Mouse (Mus musculus) liver, embryonic 14.5 days (tissue): Measurements from ENCODE around the gene 1700021F07Rik. TPM values are rescaled to one million over a fixed set of nuclear protein-coding genes. Genes with fewer than 3 reads are reported as not detected.

ENCODE experiments used
- ATAC-seq: fragments of 200-750 bp; cut with Nextera tagmentation; 2 replicates; pipeline ENCODE4 v1.8.0; 2017; ENCODE audit warnings: moderate number of reproducible peaks, mild to moderate bottlenecking, moderate library complexity; ENCODE audit not compliant: insufficient read depth
- DNase-seq, 3 experiments: peaks; one replicate each; pipeline ENCODE4 v3.0.0-alpha.2; 2012 to 2013; ENCODE audit warnings: low read depth in 3 of 3, low spot score in 3 of 3
- H3K27ac ChIP-seq: fragments of 300-500 bp; sonication (generic); 2 replicates; pipeline ENCODE4 v1.5.1; 2014; ENCODE audit warnings: moderate library complexity, mild to moderate bottlenecking, control low read depth, inconsistent platforms
- H3K27me3 ChIP-seq: fragments of 300-500 bp; sonication (generic); 2 replicates; pipeline ENCODE4 v1.6.1; 2014; ENCODE audit warnings: mild to moderate bottlenecking, low read length, moderate library complexity; ENCODE audit not compliant: control insufficient read depth, insufficient read depth
- H3K36me3 ChIP-seq: fragments of 300-500 bp; sonication (generic); replicated peaks from 2 replicates; pipeline ENCODE4 v1.6.1; 2014; ENCODE audit warnings: low read depth; ENCODE audit not compliant: control insufficient read depth, insufficient read depth
- H3K4me1 ChIP-seq, 2 experiments: fragments of 200-500 bp in 1 of 2; fragments of 300-500 bp in 1 of 2; sonication (generic) in 1 of 2; replicated peaks; 2 replicates each; pipeline ENCODE4 v1.6.1; 2012 to 2014; ENCODE audit warnings: antibody characterized with exemption in 1 of 2, inconsistent platforms in 1 of 2, low read length in 1 of 2; ENCODE audit not compliant: control insufficient read depth in 2 of 2, insufficient read depth in 2 of 2
- H3K4me2 ChIP-seq: fragments of 300-500 bp; sonication (generic); 2 replicates; pipeline ENCODE4 v1.6.1; 2014; ENCODE audit warnings: low read depth, mild to moderate bottlenecking, control low read depth, moderate library complexity
- H3K4me3 ChIP-seq, 2 experiments: fragments of 200-500 bp in 1 of 2; fragments of 300-500 bp in 1 of 2; sonication (generic) in 1 of 2; 2 replicates each; pipeline ENCODE4 v1.5.1; 2012 to 2014; ENCODE audit warnings: low read depth in 2 of 2, low read length in 2 of 2, mild to moderate bottlenecking in 2 of 2, control low read depth in 1 of 2, inconsistent platforms in 1 of 2, moderate library complexity in 1 of 2; ENCODE audit not compliant: insufficient read depth in 1 of 2
- H3K9ac ChIP-seq: fragments of 300-500 bp; sonication (generic); replicated peaks from 2 replicates; pipeline ENCODE4 v1.6.1; 2014; ENCODE audit warnings: mild to moderate bottlenecking, control low read depth, moderate library complexity
- H3K9me3 ChIP-seq: fragments of 300-500 bp; sonication (generic); 2 replicates; pipeline ENCODE4 v1.6.1; 2016; ENCODE audit warnings: low read length, mixed read lengths; ENCODE audit not compliant: control insufficient read depth
- CTCF ChIP-seq: IDR thresholded peaks from 2 replicates; pipeline ENCODE4 v1.5.1; 2016; ENCODE audit warnings: antibody characterized with exemption, low read depth, control low read depth
- EP300 ChIP-seq: IDR thresholded peaks from 2 replicates; pipeline ENCODE4 v1.6.1; 2016; ENCODE audit warnings: antibody characterized with exemption, low read depth
- WGBS: fragments of 180-500 bp; shearing (Covaris S2); extraction: QIAGEN DNeasy Blood & Tissue Kit; methylation state at CpG from one replicate; pipeline ENCODE4 v1.1.7; 2014; ENCODE audit not compliant: insufficient replicate concordance; 5-methylcytosine and 5-hydroxymethylcytosine counted together
- polyA plus RNA-seq, 2 experiments: library from polyadenylated mRNA; depleted of rRNA in 1 of 2; stranded (reverse) in 1 of 2; unstranded in 1 of 2; fragments of >200 nt; fragmentation: Nextera tagmentation in 1 of 2; extraction: Ambion mirVana in 1 of 2; gene quantifications; 2 replicates each; pipeline versions ENCODE4 v1.2.1 to v1.2.3; 2012 to 2014

Gene 1700021F07Rik
- polyA plus RNA-seq, 2 experiments: not detected

DNA sequence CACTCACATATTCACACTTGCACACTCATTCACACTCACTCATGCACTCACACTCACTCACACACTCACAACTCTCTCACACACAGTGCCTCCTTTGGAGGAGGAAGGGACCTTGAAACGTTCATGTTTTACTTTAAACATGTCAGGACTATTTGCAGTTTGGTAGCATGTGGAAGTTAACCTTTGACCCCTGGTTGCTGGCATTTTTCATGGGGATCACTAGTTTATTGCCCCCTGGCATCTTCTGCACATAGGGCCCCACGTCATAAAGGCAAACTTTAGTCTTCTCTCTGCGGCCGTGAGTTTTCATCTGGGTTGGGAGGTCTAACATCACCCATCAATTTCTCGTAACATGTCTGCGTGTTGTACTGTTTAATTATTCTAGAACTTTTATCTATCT lies 8.4 kb upstream of the 1700021F07Rik start:
- no peaks in the 10 kb centered on the region for H3K27me3 ChIP-seq
- TF ChIP-seq CTCF (no peak), EP300 (no peak)
- H3K4me3 ChIP-seq: no peak overlapping the region
- 68% methylated on average over 6 of the region's 6 CpGs for WGBS
- H3K4me1 ChIP-seq: no peaks in the 10 kb centered on the region
- no peaks in the 10 kb centered on the region for H3K36me3 ChIP-seq
- no peak for DNase-seq
- no peak overlapping the region for H3K27ac ChIP-seq
- H3K9me3 ChIP-seq: no peaks in the 10 kb centered on the region
- H3K4me2 ChIP-seq: no peak overlapping the region
- ATAC-seq: no peak
- no peak overlapping the region for H3K9ac ChIP-seq

- Histone ChIP-seq H3K4me3 (no peak overlapping the region), H3K27ac (no peak overlapping the region), H3K4me1 (no peaks in the 10 kb centered on the region), H3K27me3 (no peaks in the 10 kb centered on the region), H3K36me3 (no peaks in the 10 kb centered on the region), H3K9ac (no peak overlapping the region), H3K9me3 (no peaks in the 10 kb centered on the region), H3K4me2 (no peak overlapping the region)
- WGBS: 37% methylated on average over 6 of the region's 6 CpGs
- DNase-seq (no peak), ATAC-seq (no peak)
- TF ChIP-seq EP300 (no peak), CTCF (no peak)
These were observed 7.2 kb upstream of the 1700021F07Rik start for GRCm38 (mm10) chr2:173515186-173515585.

DNA sequence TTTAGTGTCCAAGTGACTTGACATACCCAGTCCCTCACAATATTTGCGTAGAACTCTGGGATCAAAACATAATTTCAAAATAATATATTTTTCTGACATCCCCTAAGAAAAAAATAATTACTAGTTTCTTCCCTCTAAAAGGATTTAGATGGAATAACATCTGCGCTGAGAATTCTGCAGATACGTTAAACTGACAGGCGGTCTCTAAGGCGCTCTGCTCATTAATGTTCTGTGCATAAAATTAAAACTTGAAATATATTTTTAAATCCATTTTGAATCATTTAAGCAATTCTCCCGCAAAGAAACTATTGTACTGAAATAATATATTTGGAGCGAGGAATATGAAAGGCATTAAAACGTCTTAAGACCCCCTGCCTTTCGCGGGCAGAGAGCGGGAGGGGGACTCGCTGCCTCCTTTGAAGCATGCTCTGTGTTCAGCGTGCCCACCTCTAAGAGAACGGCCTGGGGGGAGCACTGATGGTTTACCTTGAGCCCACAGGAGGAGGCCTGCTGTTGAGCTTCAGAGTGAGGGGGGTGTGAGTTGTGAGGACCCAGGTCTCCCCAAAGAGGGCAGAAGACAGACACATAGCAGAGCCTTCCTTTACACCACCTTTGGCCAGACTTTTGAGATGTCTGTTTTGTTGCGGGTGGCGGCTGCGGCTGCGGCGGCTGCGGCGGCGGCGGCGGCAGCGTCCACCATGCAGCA lies 6.1 kb upstream of the 1700021F07Rik start:
- TF ChIP-seq EP300 (no peak), CTCF (no peak)
- no peak for DNase-seq

GRCm38 (mm10) chr2:173528493-173528892 lies 6.1 kb downstream of the 1700021F07Rik start:
- TF ChIP-seq CTCF: no peak
- no peak for TF ChIP-seq EP300
- ATAC-seq (no peak), DNase-seq (no peak)
- 55% methylated on average over 3 of the region's 3 CpGs for WGBS
- Histone ChIP-seq H3K36me3 (no peaks in the 10 kb centered on the region), H3K9ac (no peak overlapping the region), H3K4me3 (no peak overlapping the region), H3K4me2 (no peak overlapping the region), H3K9me3 (no peaks in the 10 kb centered on the region), H3K4me1 (no peaks in the 10 kb centered on the region), H3K27me3 (no peaks in the 10 kb centered on the region), H3K27ac (no peak overlapping the region)

More for the DNA sequence above, 6.1 kb upstream of the 1700021F07Rik start:
- ATAC-seq: no peak
- Histone ChIP-seq H3K27ac (no peak overlapping the region), H3K27me3 (no peaks in the 10 kb centered on the region), H3K4me2 (no peak overlapping the region), H3K9me3 (no peaks in the 10 kb centered on the region), H3K4me1 (no peaks in the 10 kb centered on the region), H3K4me3 (no peak overlapping the region), H3K36me3 (no peaks in the 10 kb centered on the region), H3K9ac (no peak overlapping the region)
- WGBS: 76% methylated on average over 25 of the region's 25 CpGs

GRCm38 (mm10) chr2:173532711-173533462 lies 10.5 kb downstream of the 1700021F07Rik start:
- Histone ChIP-seq H3K27me3 (no peaks in the 10 kb centered on the region), H3K36me3 (no peaks in the 10 kb centered on the region), H3K27ac (no peak overlapping the region), H3K9me3 (no peaks in the 10 kb centered on the region), H3K4me2 (no peak overlapping the region), H3K9ac (no peak overlapping the region), H3K4me1 (no peaks in the 10 kb centered on the region), H3K4me3 (no peak overlapping the region)
- ATAC-seq: no peak
- TF ChIP-seq CTCF (no peak), EP300 (no peak)
- DNase-seq: no peak
- 57% methylated on average over 15 of the region's 15 CpGs for WGBS
